Mouse (Mus musculus): ENCODE data around the gene Arhgef19. TPM values are rescaled to one million over a fixed set of nuclear protein-coding genes. Genes with fewer than 3 reads are reported as not detected.

The Arhgef19 gene
- total RNA-seq, 2 experiments from 2014 or later = 9.2 to 10.5 TPM

- intact Hi-C loops (cut with DNase I) = no loop called here
- DNase-seq (ENCODE audit: low spot score in 2 of 2) = no peak
These were observed 63.4 kb downstream of the Arhgef19 start for GRCm38 (mm10) chr4:141302428-141303401.

GRCm38 (mm10) chr4:141303402-141304222 lies 64.3 kb downstream of the Arhgef19 start:
- intact Hi-C loops (cut with DNase I) = no loop called here
- no peak for DNase-seq (ENCODE audit: low spot score in 2 of 2)

GRCm38 (mm10) chr4:141304223-141304611 lies 64.9 kb downstream of the Arhgef19 start:
- DNase-seq (ENCODE audit: low spot score in 2 of 2) = no peak
- intact Hi-C loops (cut with DNase I) = no loop called here

- intact Hi-C loops (cut with DNase I) = no loop called here
- no peak for DNase-seq (ENCODE audit: low spot score in 2 of 2)
These were observed 66.8 kb downstream of the Arhgef19 start for GRCm38 (mm10) chr4:141306057-141306456.

Other genes with a start within 250 kb of the Arhgef19 start
- 10 to 100 TPM in 1 of 2 experiments, 1 to 10 TPM in 1; 9.5 to 10.5 TPM for gene Mfap2, start 229.1 kb upstream of the Arhgef19 start, total RNA-seq (2021)
- 10 to 100 TPM; 51.0 to 52.7 TPM for gene Crocc, start 178.9 kb upstream of the Arhgef19 start, total RNA-seq (2021)
- 10 to 100 TPM; 45.4 to 50.2 TPM for gene Necap2, start 161.1 kb upstream of the Arhgef19 start, total RNA-seq (2021)
- under 1 TPM; 0.20 to 0.38 TPM for gene Spata21, start 151.2 kb upstream of the Arhgef19 start, total RNA-seq (2021)
- gene Szrd1, start 99.7 kb upstream of the Arhgef19 start, total RNA-seq (2021) = 10 to 100 TPM; 43.8 to 48.6 TPM
- 10 to 100 TPM; 31.6 to 38.8 TPM for gene Fbxo42, start 91.6 kb upstream of the Arhgef19 start, total RNA-seq (2021)
- gene Rsg1, start 25.5 kb upstream of the Arhgef19 start, total RNA-seq (2021) = 1 to 10 TPM; 2.6 to 3.7 TPM
- 1 to 10 TPM; 2.2 to 2.7 TPM for gene Epha2, start 61.7 kb downstream of the Arhgef19 start, total RNA-seq (2021)
- gene Fam131c, start 128.7 kb downstream of the Arhgef19 start, total RNA-seq (2021) = 1 to 10 TPM; 5.4 to 5.5 TPM
- not detected for gene Clcnka, start 159.2 kb downstream of the Arhgef19 start, total RNA-seq (2021)
- gene Clcnkb, start 176.5 kb downstream of the Arhgef19 start, total RNA-seq (2021) = not detected
- gene Hspb7, start 181.3 kb downstream of the Arhgef19 start, total RNA-seq (2021) = under 1 TPM; 0.47 to 0.90 TPM
- gene Srarp, start 196.6 kb downstream of the Arhgef19 start, total RNA-seq (2021) = 1 to 10 TPM; 5.1 TPM
- 10 to 100 TPM; 31.1 to 32.6 TPM for gene Zbtb17, start 205.2 kb downstream of the Arhgef19 start, total RNA-seq (2021)